Mouse (Mus musculus): Measurements from ENCODE around the gene Myh9.

GRCm38 (mm10) chr15:77812578-77812977 is 29.4 kb downstream of the Myh9 start:
- no peak for TF ChIP-seq CTCF (IDR thresholded peaks at IDR 0.05)
- TF ChIP-seq EP300 (IDR thresholded peaks at IDR 0.05; ENCODE audit: insufficient read depth, low read depth, low read length): no peak
- TF ChIP-seq POLR2A (IDR thresholded peaks at IDR 0.05; ENCODE audit: insufficient read depth, low read depth, low read length): no peak
